8 mouse cellular contexts compared by ENCODE assay signal in the genomic region with DNA sequence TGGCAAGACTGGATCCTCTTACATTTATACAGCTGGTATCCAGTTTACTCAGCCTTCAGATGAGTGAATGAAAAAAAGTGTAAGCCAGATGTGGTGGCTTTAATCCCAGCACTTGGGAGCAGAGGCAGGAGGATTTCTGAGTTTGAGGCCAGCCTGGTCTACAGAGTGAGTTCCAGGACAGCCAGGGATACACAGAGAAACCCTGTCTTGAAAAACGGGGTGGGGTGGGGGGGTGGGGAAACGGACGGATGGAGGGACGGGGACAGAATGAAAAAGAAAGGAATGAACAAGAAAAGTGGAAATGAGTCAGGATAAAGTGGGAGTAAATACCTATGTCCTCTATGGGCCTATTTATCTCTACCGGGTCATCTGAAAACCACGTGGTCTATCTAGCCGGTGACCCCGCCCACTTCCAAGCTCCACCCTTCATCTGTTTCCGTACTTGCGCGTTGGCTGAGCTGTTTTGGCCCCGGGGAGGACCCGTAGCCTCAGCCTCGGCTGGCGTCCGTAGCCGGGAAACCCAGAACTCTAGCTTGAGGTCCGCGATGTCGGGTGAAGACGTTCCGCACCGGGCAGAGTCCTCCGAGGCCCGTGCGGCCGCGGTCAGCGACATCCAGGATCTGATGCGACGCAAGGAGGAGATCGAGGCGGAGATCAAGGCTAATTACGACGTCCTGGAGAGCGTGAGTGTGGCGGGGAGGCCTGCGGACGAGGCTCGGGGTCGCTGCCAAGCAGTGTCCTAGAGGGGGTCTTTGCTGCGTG. TPM values are rescaled to one million over a fixed set of nuclear protein-coding genes. Genes with fewer than 3 reads are reported as not detected.
DNase-seq lines count a peak whose midpoint lies in the region; ATAC-seq lines count a peak whose summit lies in the region.

No protein-coding gene starts in this region.

- H3K9ac ChIP-seq in hindbrain, embryonic 16.5 days (ENCODE audit: low read depth, low read length): peak overlapping the region; percentile 94

- peak; percentile 83 for DNase-seq in WW6 (ENCODE audit: low read depth, low spot score)
- peak; percentile 96 for DNase-seq in cerebellum, postnatal 4 days (ENCODE audit: low spot score in 2 of 2)
- peak; percentile 96 for DNase-seq in gastrocnemius, adult 18-20 months (ENCODE audit: low spot score)
- peak; percentile 96 to 98 for DNase-seq in left cerebral cortex, adult 18-20 months (ENCODE audit: low spot score in 2 of 2)
- peak; percentile 97 for DNase-seq in right cerebral cortex, adult 18-20 months
- peak; percentile 84 for DNase-seq in urinary bladder, postnatal 10 days (ENCODE audit: low spot score)

- peak overlapping the region; percentile 62 for H3K27ac ChIP-seq in hindbrain, embryonic 16.5 days (ENCODE audit: low read depth, low read length)
- peak overlapping the region; percentile 34 for H3K27ac ChIP-seq in macrophage

- H3K27me3 ChIP-seq in hindbrain, embryonic 16.5 days (replicated peaks; ENCODE audit: control insufficient read depth, insufficient read depth, low read length): no peaks in the 10 kb centered on the region

- H3K36me3 ChIP-seq in hindbrain, embryonic 16.5 days (ENCODE audit: control insufficient read depth, insufficient read depth, low read length): no peaks in the 10 kb centered on the region
- no peaks in the 10 kb centered on the region for H3K36me3 ChIP-seq in macrophage (ENCODE audit: inconsistent target)

- 2% methylated on average over 42 of the region's 42 CpGs for WGBS in hindbrain, embryonic 16.5 days
- 2% methylated on average over 42 of the region's 42 CpGs for WGBS in macrophage (ENCODE audit: missing documents)

- peak overlapping the region; percentile 90 for H3K4me3 ChIP-seq in hindbrain, embryonic 16.5 days (ENCODE audit: low read length)
- peak overlapping the region; percentile 91 for H3K4me3 ChIP-seq in macrophage (ENCODE audit: inconsistent target)

- H3K4me1 ChIP-seq in hindbrain, embryonic 16.5 days (ENCODE audit: control insufficient read depth, insufficient read depth, low read depth, low read length): peaks cover 8% of the 10 kb centered on the region

- ATAC-seq in hindbrain, embryonic 16.5 days: peak; percentile 92

- H3K4me2 ChIP-seq in hindbrain, embryonic 16.5 days (ENCODE audit: low read length): peak overlapping the region; percentile 85

- no peaks in the 10 kb centered on the region for H3K9me3 ChIP-seq in hindbrain, embryonic 16.5 days (ENCODE audit: control insufficient read depth, low read length)

- peaks cover 46% of the 10 kb centered on the region for H3K79me2 ChIP-seq in macrophage (ENCODE audit: inconsistent target)

RNA-seq across cellular contexts. Expression of a gene that starts 24.0 kb away (rescaled TPM):
- total RNA-seq in gastrocnemius, adult 18-20 months (2021): 1 to 10 TPM in 1 of 2 experiments, under 1 TPM in 1; 0.76 to 1.2 TPM
- polyA plus RNA-seq in hindbrain, embryonic 16.5 days (2015; fragmentation: Nextera tagmentation; extraction: Ambion mirVana): 1.1 and 1.4 TPM in 2 replicates
- 1 to 10 TPM; 3.8 to 4.2 TPM for total RNA-seq in left cerebral cortex, adult 18-20 months (2021)
- total RNA-seq in macrophage (2018; cell fraction: chromatin; rRNA removed): 1 to 10 TPM in 25 of 26 experiments, under 1 TPM in 1; 0.76 to 5.1 (median 2.3) TPM
- total RNA-seq in macrophage (2018; cell fraction: cytosol; rRNA removed): under 1 TPM; 0.04 to 0.31 (median 0.17) TPM
- total RNA-seq in macrophage (2018; cell fraction: nucleus; rRNA removed): 1 to 10 TPM in 8 of 26 experiments, under 1 TPM in 18; 0.21 to 1.6 (median 0.68) TPM
- polyA plus RNA-seq in macrophage (2018): 0.11 to 0.16 TPM (median 0.12 TPM) in 3 replicates

RNA-seq across cellular contexts. Expression of a gene that starts 45.4 kb away (rescaled TPM):
- under 1 TPM; 0.21 to 0.69 TPM for total RNA-seq in gastrocnemius, adult 18-20 months (2021)
- not detected in 2 replicates for polyA plus RNA-seq in hindbrain, embryonic 16.5 days (2015; fragmentation: Nextera tagmentation; extraction: Ambion mirVana)
- under 1 TPM in 1 of 2 experiments, not detected in 1; 0.37 TPM for total RNA-seq in left cerebral cortex, adult 18-20 months (2021)
- total RNA-seq in macrophage (2018; cell fraction: chromatin; rRNA removed): not detected
- total RNA-seq in macrophage (2018; cell fraction: cytosol; rRNA removed): not detected
- total RNA-seq in macrophage (2018; cell fraction: nucleus; rRNA removed): not detected
- polyA plus RNA-seq in macrophage (2018): not detected in 3 replicates

RNA-seq across cellular contexts. Expression of a gene that starts 58.7 kb away (rescaled TPM):
- 10 to 100 TPM; 12.0 to 15.0 TPM for total RNA-seq in gastrocnemius, adult 18-20 months (2021)
- polyA plus RNA-seq in hindbrain, embryonic 16.5 days (2015; fragmentation: Nextera tagmentation; extraction: Ambion mirVana): 77.2 and 89.4 TPM in 2 replicates
- total RNA-seq in left cerebral cortex, adult 18-20 months (2021): 10 to 100 TPM; 23.1 to 28.3 TPM
- 10 to 100 TPM in 24 of 26 experiments, 1 to 10 TPM in 2; 8.0 to 43.2 (median 25.0) TPM for total RNA-seq in macrophage (2018; cell fraction: chromatin; rRNA removed)
- 10 to 100 TPM; 14.3 to 23.1 (median 18.2) TPM for total RNA-seq in macrophage (2018; cell fraction: cytosol; rRNA removed)
- 10 to 100 TPM in 23 of 26 experiments, 1 to 10 TPM in 3; 7.1 to 33.1 (median 18.5) TPM for total RNA-seq in macrophage (2018; cell fraction: nucleus; rRNA removed)
- 13.6 to 18.6 TPM (median 16.4 TPM) in 3 replicates for polyA plus RNA-seq in macrophage (2018)

Comparison
In these comparisons a context has a peak if more than half of its experiments do, and no peak if none do; other contexts are left out.
1. Peak in every context shown above with its lines: DNase-seq, ATAC-seq, H3K4me3 ChIP-seq and H3K27ac ChIP-seq.